In the genomic region with DNA sequence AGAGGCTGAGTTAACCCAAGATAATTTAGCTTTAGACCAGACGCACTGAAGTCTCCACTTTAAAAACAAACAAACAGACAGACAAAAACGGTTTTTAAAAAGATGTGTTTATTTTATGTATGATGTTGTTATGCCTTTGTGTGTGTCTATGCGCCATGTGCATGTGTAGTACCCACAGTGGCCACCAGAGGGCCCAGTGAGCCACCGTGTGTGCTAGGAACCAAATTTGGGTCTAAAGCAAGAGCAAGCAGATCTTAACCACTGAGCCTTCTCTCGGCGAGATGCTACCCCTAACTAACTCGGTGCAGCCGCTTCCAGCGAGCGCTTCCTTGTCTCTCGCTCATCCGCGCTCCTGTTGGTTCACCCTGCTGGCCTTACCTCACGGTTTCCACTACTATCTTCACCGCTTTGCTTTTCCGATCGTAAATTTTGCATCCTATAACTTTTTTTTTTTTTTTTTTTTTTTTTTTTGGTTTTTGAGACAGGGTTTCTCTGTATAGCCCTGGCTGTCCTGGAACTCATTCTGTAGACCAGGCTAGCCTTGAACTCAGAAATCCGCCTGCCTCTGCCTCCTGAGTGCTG, we compare ENCODE assay signal across 8 mouse cellular contexts.
DNase-seq lines count a peak whose midpoint lies in the region; ATAC-seq and TF ChIP-seq lines count a peak whose summit lies in the region.

No protein-coding gene starts in this region.

- no peaks in the 10 kb centered on the region for H3K36me3 ChIP-seq in forebrain, embryonic 10.5 days (replicated peaks)
- no peaks in the 10 kb centered on the region for H3K36me3 ChIP-seq in forebrain, embryonic 16.5 days (ENCODE audit: control insufficient read depth, insufficient read depth)
- no peaks in the 10 kb centered on the region for H3K36me3 ChIP-seq in limb, embryonic 11.5 days (ENCODE audit: control insufficient read depth, insufficient read depth, low read length)
- no peaks in the 10 kb centered on the region for H3K36me3 ChIP-seq in spleen, adult 2 months (ENCODE audit: control insufficient read depth, insufficient read depth, low read length)

- H3K4me1 ChIP-seq in forebrain, embryonic 10.5 days, result no peaks in the 10 kb centered on the region
- H3K4me1 ChIP-seq in forebrain, embryonic 16.5 days (replicated peaks; ENCODE audit: control insufficient read depth, insufficient read depth, low read length), result no peaks in the 10 kb centered on the region
- no peaks in the 10 kb centered on the region for H3K4me1 ChIP-seq in limb, embryonic 11.5 days (ENCODE audit: control insufficient read depth, insufficient read depth, low read length)
- no peaks in the 10 kb centered on the region for H3K4me1 ChIP-seq in spleen, adult 2 months (ENCODE audit: control insufficient read depth, insufficient read depth, insufficient read length)

- no peak overlapping the region for H3K27ac ChIP-seq in forebrain, embryonic 10.5 days
- H3K27ac ChIP-seq in forebrain, embryonic 16.5 days (ENCODE audit: low read length), result no peak overlapping the region
- no peak overlapping the region for H3K27ac ChIP-seq in limb, embryonic 11.5 days (replicated peaks; ENCODE audit: low read depth, low read length)
- H3K27ac ChIP-seq in spleen, adult 2 months (ENCODE audit: insufficient read depth, low read length), result no peak overlapping the region

- H3K9me3 ChIP-seq in forebrain, embryonic 10.5 days, result peaks cover 10% of the 10 kb centered on the region; the same call in 1 of the 2 replicates
- 0 out of 2 replicates have a peak, but pooled peaks cover 3% of the 10 kb centered on the region for H3K9me3 ChIP-seq in forebrain, embryonic 16.5 days (ENCODE audit: control insufficient read depth, low read length)
- H3K9me3 ChIP-seq in limb, embryonic 11.5 days (ENCODE audit: control insufficient read depth, low read length), result no peaks in the 10 kb centered on the region

- TF ChIP-seq CTCF in spleen, adult 2 months (IDR thresholded peaks at IDR 0.05; ENCODE audit: extremely low read depth, insufficient read depth, insufficient read length, insufficient replicate concordance), result peak; percentile 71; the same call in 1 of the 2 replicates

- WGBS in forebrain, embryonic 10.5 days, result 71% methylated on average over 18 of the region's 18 CpGs
- 71% methylated on average over 18 of the region's 18 CpGs for WGBS in forebrain, embryonic 16.5 days
- WGBS in limb, embryonic 11.5 days, result 67% methylated on average over 18 of the region's 18 CpGs
- whole genome bisulfite sequencing in spleen, adult 2 months, result 89% methylated on average over 18 of the region's 18 CpGs

- no peaks in the 10 kb centered on the region for H3K27me3 ChIP-seq in forebrain, embryonic 10.5 days (ENCODE audit: poor library complexity, severe bottlenecking)
- H3K27me3 ChIP-seq in forebrain, embryonic 16.5 days (replicated peaks; ENCODE audit: control insufficient read depth, insufficient read depth, low read length), result no peaks in the 10 kb centered on the region
- H3K27me3 ChIP-seq in limb, embryonic 11.5 days (ENCODE audit: control insufficient read depth, insufficient read depth, low read length), result no peaks in the 10 kb centered on the region
- H3K27me3 ChIP-seq in spleen, adult 2 months (ENCODE audit: control insufficient read depth, insufficient read depth, low read length), result no peaks in the 10 kb centered on the region

- H3K9ac ChIP-seq in forebrain, embryonic 16.5 days (replicated peaks; ENCODE audit: low read depth, low read length), result no peak overlapping the region
- no peak overlapping the region for H3K9ac ChIP-seq in limb, embryonic 11.5 days (ENCODE audit: low read length)

- H3K4me2 ChIP-seq in forebrain, embryonic 16.5 days (ENCODE audit: low read length), result no peak overlapping the region
- H3K4me2 ChIP-seq in limb, embryonic 11.5 days (ENCODE audit: low read depth, severe bottlenecking), result no peak overlapping the region

- DNase-seq in forebrain, embryonic 10.5 days (ENCODE audit: extremely low spot score, low spot score), result peak; percentile 36
- peak; percentile 43 for DNase-seq in 3134 (ENCODE audit: extremely low read depth, insufficient read length, low spot score)
- peak; percentile 91 for DNase-seq in ZHBTc4 (ENCODE audit: low read depth, low spot score)
- peak; percentile 71 for DNase-seq in limb, embryonic 11.5 days (ENCODE audit: low spot score)
- DNase-seq in spleen, adult 2 months (ENCODE audit: low read depth in 1 of 2, low spot score in 2 of 2), result peak; percentile 42 to 46
- no peak for DNase-seq in urinary bladder, postnatal 4 days (ENCODE audit: low spot score in 2 of 2)
- no peak for DNase-seq in retina, postnatal 1 day

- no peak for TF ChIP-seq POLR2A in spleen, adult 2 months (IDR thresholded peaks at IDR 0.05; ENCODE audit: low read depth, low read length)

- ATAC-seq in forebrain, embryonic 16.5 days, result no peak
- ATAC-seq in limb, embryonic 11.5 days (ENCODE audit: insufficient number of reproducible peaks, low FRiP score, low TSS enrichment, low read depth), result no peak

- no peak overlapping the region for H3K4me3 ChIP-seq in forebrain, embryonic 10.5 days
- no peak overlapping the region for H3K4me3 ChIP-seq in forebrain, embryonic 16.5 days (replicated peaks; ENCODE audit: low read length)
- H3K4me3 ChIP-seq in limb, embryonic 11.5 days (ENCODE audit: low read depth, low read length), result no peak overlapping the region
- no peak overlapping the region for H3K4me3 ChIP-seq in spleen, adult 2 months (ENCODE audit: extremely low read depth, insufficient read depth, insufficient read length)

Comparison
In these comparisons a context has a peak if more than half of its experiments do, and no peak if none do; other contexts are left out.
1. DNase-seq: peak in forebrain, embryonic 10.5 days (single experiment), 3134 (single experiment), ZHBTc4 (single experiment), limb, embryonic 11.5 days (single experiment) and spleen, adult 2 months (2 of 2); none in urinary bladder, postnatal 4 days (0 of 2) and retina, postnatal 1 day (single experiment).